Mouse (Mus musculus) forebrain, embryonic 16.5 days (tissue): Measurements from ENCODE around the gene Slirp. TPM values are rescaled to one million over a fixed set of nuclear protein-coding genes. Genes with fewer than 3 reads are reported as not detected.
A peak's percentile ranks its signal among the peaks of the same experiment; 100 is the strongest.

Experiments
- microRNA-seq: library from miRNA; unstranded; fragments of <30 nt; microRNA quantifications from one replicate; pipeline ENCODE4, GENCODE M21; 2017
- polyA plus RNA-seq: library from polyadenylated mRNA; unstranded; fragments of >200 nt; fragmentation: Nextera tagmentation; extraction: Ambion mirVana; gene quantifications from 2 replicates; pipeline ENCODE4 v1.2.1, GENCODE M21; 2015

Slirp gene
- polyA plus RNA-seq, 1 experiment from 2014 or later, result 211 TPM

Small RNAs within 50 kb of the gene (microRNA-seq; reads per million reads assigned to microRNA genes)
- 36.8 reads per million, percentile 40 among the genes with 10 or more reads in this experiment for gene Mir3068

Other genes starting within 250 kb of the Slirp start
- 1.1 and 1.3 TPM in 2 replicates for gene Samd15, start 244.2 kb upstream of the Slirp start, polyA plus RNA-seq
- gene Tmed8, start 243.4 kb upstream of the Slirp start, polyA plus RNA-seq, result 4.7 and 5.1 TPM in 2 replicates
- gene Noxred1, start 205.2 kb upstream of the Slirp start, polyA plus RNA-seq, result 1.6 TPM in 2 replicates
- gene Vipas39, start 177.6 kb upstream of the Slirp start, polyA plus RNA-seq, result 79.1 and 80.9 TPM in 2 replicates
- gene Ahsa1, start 177.4 kb upstream of the Slirp start, polyA plus RNA-seq, result 222 TPM in 2 replicates
- gene Ism2, start 144.2 kb upstream of the Slirp start, polyA plus RNA-seq, result 0.62 and 1.1 TPM in 2 replicates
- gene Sptlc2, start 55.5 kb upstream of the Slirp start, polyA plus RNA-seq, result 60.6 and 67.6 TPM in 2 replicates
- gene Alkbh1, start 121 bp downstream of the Slirp start, polyA plus RNA-seq, result 42.3 and 47.1 TPM in 2 replicates
- gene Snw1, start 28.4 kb downstream of the Slirp start, polyA plus RNA-seq, result 116 and 131 TPM in 2 replicates
- gene Gm5788, start 50.8 kb downstream of the Slirp start, polyA plus RNA-seq, result not detected in 2 replicates
- gene Gm8300, start 70.4 kb downstream of the Slirp start, polyA plus RNA-seq, result not detected in 2 replicates
- gene Oog1, start 158.8 kb downstream of the Slirp start, polyA plus RNA-seq, result not detected in 2 replicates
- gene Gm4027, start 175.0 kb downstream of the Slirp start, polyA plus RNA-seq, result not detected in 2 replicates
- not detected in 2 replicates for gene Gm16381, start 200.7 kb downstream of the Slirp start, polyA plus RNA-seq